Mouse (Mus musculus): Measurements from ENCODE around the gene Gm49366. TPM values are rescaled to one million over a fixed set of nuclear protein-coding genes. Genes with fewer than 3 reads are reported as not detected.
"Not testable (repeated sequence)": the region's sequence is repeated elsewhere in the genome, so short reads cannot be mapped to it uniquely, and the experiment has no call there.

Gm49366 gene
- total and polyA plus RNA-seq, 3 experiments, result not detected

GRCm38 (mm10) chr12:83998341-83999107 lies 40.2 kb upstream of the Gm49366 start:
- dilution Hi-C loops (cut with MboI; ENCODE audit: extremely low pct_ligation_motif_present, extremely low pct_unique_long_range_greater_than_20kb, low sequenced_read_pairs), result no loop called here
- in situ Hi-C loops (cut with MboI; ENCODE audit: low pct_ligation_motif_present, low pct_unique_long_range_greater_than_20kb, low sequenced_read_pairs), result no loop called here
- no peak for TF ChIP-seq PAX5 (IDR thresholded peaks at IDR 0.05; ENCODE audit: low read length)
- no peak for TF ChIP-seq CHD2 (IDR thresholded peaks at IDR 0.05; ENCODE audit: low read length)
- TF ChIP-seq USF2 (conservative IDR thresholded peaks at IDR 0.05; ENCODE audit: low read depth, low read length), result no peak
- no peak for TF ChIP-seq POLR2A (IDR thresholded peaks at IDR 0.05; ENCODE audit: low read depth, low read length)
- no peak for TF ChIP-seq JUN (IDR thresholded peaks at IDR 0.05; ENCODE audit: insufficient read depth, low read depth, low read length)
- no peak for TF ChIP-seq CTCF (conservative IDR thresholded peaks at IDR 0.05 in 1 of 2, IDR thresholded peaks at IDR 0.05 in 1 of 2; ENCODE audit: low read depth in 2 of 2, low read length in 2 of 2)
- no peak for TF ChIP-seq ZMIZ1 (IDR thresholded peaks at IDR 0.05; ENCODE audit: low read depth, low read length)
- TF ChIP-seq RAD21 (IDR thresholded peaks at IDR 0.05; ENCODE audit: low read depth, low read length), result no peak
- no peak for TF ChIP-seq NELFE (IDR thresholded peaks at IDR 0.05; ENCODE audit: low read depth, low read length)
- H3K4me3 ChIP-seq (replicated peaks in 1 of 3; ENCODE audit: low read depth in 2 of 3, low read length in 2 of 3, poor library complexity in 1 of 3), result no peak overlapping the region
- H3K9ac ChIP-seq (ENCODE audit: insufficient read depth, low read depth), result no peak overlapping the region
- no peak overlapping the region for H3K4me2 ChIP-seq (ENCODE audit: insufficient read depth, low read depth, poor library complexity, severe bottlenecking)
- no peak overlapping the region for H3K27ac ChIP-seq (ENCODE audit: insufficient read depth, low read depth)
- peaks cover under 1 to 3% of the 10 kb centered on the region in 2 experiments for H3K36me3 ChIP-seq (replicated peaks in 1 of 2; ENCODE audit: control insufficient read depth in 1 of 2, insufficient read depth in 1 of 2, low read length in 1 of 2)
- DNase-seq (ENCODE audit: extremely low read depth), result no peak
- H3K27me3 ChIP-seq (replicated peaks), result no peaks in the 10 kb centered on the region
- no peaks in the 10 kb centered on the region for H3K79me2 ChIP-seq (replicated peaks; ENCODE audit: control insufficient read depth, extremely low read depth, insufficient read depth, poor library complexity, severe bottlenecking)
- peaks cover 17% of the 10 kb centered on the region for H3K9me3 ChIP-seq (replicated peaks; ENCODE audit: low read length)
- H3K4me1 ChIP-seq (ENCODE audit: control insufficient read depth in 1 of 2, insufficient read depth in 2 of 2), result peaks cover 0 to 9% of the 10 kb centered on the region in 2 experiments; a peak in 2 of 4 replicates

GRCm38 (mm10) chr12:83999237-83999636 lies 39.5 kb upstream of the Gm49366 start:
- peaks cover 17% of the 10 kb centered on the region for H3K9me3 ChIP-seq (replicated peaks; ENCODE audit: low read length)
- H3K4me3 ChIP-seq (replicated peaks in 1 of 3; ENCODE audit: low read depth in 2 of 3, low read length in 2 of 3, poor library complexity in 1 of 3); H3K9ac ChIP-seq (ENCODE audit: insufficient read depth, low read depth); H3K4me2 ChIP-seq (ENCODE audit: insufficient read depth, low read depth, poor library complexity, severe bottlenecking); H3K79me2 ChIP-seq (replicated peaks; ENCODE audit: control insufficient read depth, extremely low read depth, insufficient read depth, poor library complexity, severe bottlenecking); H3K27ac ChIP-seq (ENCODE audit: insufficient read depth, low read depth); in situ Hi-C loops (cut with MboI; ENCODE audit: low pct_ligation_motif_present, low pct_unique_long_range_greater_than_20kb, low sequenced_read_pairs); H3K27me3 ChIP-seq (replicated peaks); H3K36me3 ChIP-seq (replicated peaks in 1 of 2; ENCODE audit: control insufficient read depth in 1 of 2, insufficient read depth in 1 of 2, low read length in 1 of 2); dilution Hi-C loops (cut with MboI; ENCODE audit: extremely low pct_ligation_motif_present, extremely low pct_unique_long_range_greater_than_20kb, low sequenced_read_pairs); DNase-seq (ENCODE audit: extremely low read depth): not testable (repeated sequence)
- H3K4me1 ChIP-seq (ENCODE audit: control insufficient read depth in 1 of 2, insufficient read depth in 2 of 2), result peaks cover 0 to 16% of the 10 kb centered on the region in 2 experiments; a peak in 2 of 4 replicates

GRCm38 (mm10) chr12:84000418-84000817 lies 38.3 kb upstream of the Gm49366 start:
- Histone ChIP-seq H3K27me3 (replicated peaks) (no peaks in the 10 kb centered on the region), H3K36me3 (replicated peaks in 1 of 2; ENCODE audit: control insufficient read depth in 1 of 2, insufficient read depth in 1 of 2, low read length in 1 of 2) (no peaks in the 10 kb centered on the region), H3K4me2 (ENCODE audit: insufficient read depth, low read depth, poor library complexity, severe bottlenecking) (no peak overlapping the region), H3K27ac (ENCODE audit: insufficient read depth, low read depth) (no peak overlapping the region), H3K9ac (ENCODE audit: insufficient read depth, low read depth) (no peak overlapping the region), H3K9me3 (replicated peaks; ENCODE audit: low read length) (peaks cover 14% of the 10 kb centered on the region), H3K79me2 (replicated peaks; ENCODE audit: control insufficient read depth, extremely low read depth, insufficient read depth, poor library complexity, severe bottlenecking) (no peaks in the 10 kb centered on the region), H3K4me3 (replicated peaks in 1 of 3; ENCODE audit: low read depth in 2 of 3, low read length in 2 of 3, poor library complexity in 1 of 3) (no peak overlapping the region), H3K4me1 (ENCODE audit: control insufficient read depth in 1 of 2, insufficient read depth in 2 of 2) (peaks cover 0 to 16% of the 10 kb centered on the region in 2 experiments; a peak in 2 of 4 replicates)
- in situ Hi-C loops (cut with MboI; ENCODE audit: low pct_ligation_motif_present, low pct_unique_long_range_greater_than_20kb, low sequenced_read_pairs) (no loop called here), dilution Hi-C loops (cut with MboI; ENCODE audit: extremely low pct_ligation_motif_present, extremely low pct_unique_long_range_greater_than_20kb, low sequenced_read_pairs) (no loop called here)
- TF ChIP-seq MAX (IDR thresholded peaks at IDR 0.05; ENCODE audit: low read length) (no peak), ZKSCAN1 (IDR thresholded peaks at IDR 0.05; ENCODE audit: borderline replicate concordance, low read depth, low read length) (no peak), POLR2A (IDR thresholded peaks at IDR 0.05; ENCODE audit: low read depth, low read length) (no peak), NRF1 (IDR thresholded peaks at IDR 0.05; ENCODE audit: low read depth, low read length) (no peak), CHD1 (IDR thresholded peaks at IDR 0.05; ENCODE audit: low read depth, low read length) (no peak), MAFK (IDR thresholded peaks at IDR 0.05; ENCODE audit: insufficient replicate concordance, low read length) (no peak), JUND (conservative IDR thresholded peaks at IDR 0.05; ENCODE audit: low read depth, low read length) (no peak), HCFC1 (IDR thresholded peaks at IDR 0.05; ENCODE audit: low read depth, low read length) (no peak), GABPA (IDR thresholded peaks at IDR 0.05; ENCODE audit: insufficient replicate concordance, low read depth, low read length) (no peak), NELFE (IDR thresholded peaks at IDR 0.05; ENCODE audit: low read depth, low read length) (no peak), MXI1 (IDR thresholded peaks at IDR 0.05; ENCODE audit: low read depth, low read length) (no peak), E2F4 (IDR thresholded peaks at IDR 0.05; ENCODE audit: insufficient replicate concordance, low read depth, low read length) (no peak), UBTF (IDR thresholded peaks at IDR 0.05; ENCODE audit: low read depth, low read length) (no peak), IRF4 (IDR thresholded peaks at IDR 0.05; ENCODE audit: low read depth, low read length) (no peak), RCOR1 (conservative IDR thresholded peaks at IDR 0.05; ENCODE audit: low read depth, low read length) (no peak), TBP (conservative IDR thresholded peaks at IDR 0.05; ENCODE audit: low read depth, low read length) (no peak)
- DNase-seq (ENCODE audit: extremely low read depth), result no peak

All from CH12.LX (cell line).